Mouse (Mus musculus): ENCODE results near the gene Gm10803. TPM values are rescaled to one million over a fixed set of nuclear protein-coding genes. Genes with fewer than 3 reads are reported as not detected.

The Gm10803 gene
- polyA plus RNA-seq, 1 experiment from 2014 or later, result not detected

DNA sequence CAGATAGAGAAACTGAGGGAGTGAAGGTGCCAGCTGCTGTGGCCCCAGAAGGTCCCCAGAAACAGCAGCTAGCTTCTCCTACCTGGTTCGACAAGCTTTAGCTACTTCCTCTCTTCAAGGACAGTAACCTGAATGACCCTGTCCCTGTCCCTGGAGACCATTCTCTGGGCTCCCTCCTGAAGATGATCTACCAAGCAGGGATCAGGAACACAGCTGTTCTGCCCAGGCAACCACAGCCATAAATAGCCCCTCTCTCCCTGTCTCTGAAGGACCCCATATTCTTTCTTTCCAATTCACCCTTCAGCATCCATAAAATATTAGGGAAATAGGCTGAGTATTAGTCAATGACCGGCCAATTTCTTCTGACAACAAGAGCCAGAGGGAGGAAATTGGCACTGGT, 18.6 kb upstream of the Gm10803 start:
- Histone ChIP-seq H3K4me3 (no peak overlapping the region), H3K4me1 (peaks cover 19% of the 10 kb centered on the region), H3K27ac (no peak overlapping the region), H3K9ac (no peak overlapping the region), H3K4me2 (replicated peaks) (no peak overlapping the region), H3K9me3 (no peaks in the 10 kb centered on the region), H3K36me3 (no peaks in the 10 kb centered on the region), H3K27me3 (peaks cover 28% of the 10 kb centered on the region)
- ATAC-seq (ENCODE audit: low FRiP score, low read depth), result no peak
- 65% methylated on average over 2 of the region's 2 CpGs for WGBS

DNA sequence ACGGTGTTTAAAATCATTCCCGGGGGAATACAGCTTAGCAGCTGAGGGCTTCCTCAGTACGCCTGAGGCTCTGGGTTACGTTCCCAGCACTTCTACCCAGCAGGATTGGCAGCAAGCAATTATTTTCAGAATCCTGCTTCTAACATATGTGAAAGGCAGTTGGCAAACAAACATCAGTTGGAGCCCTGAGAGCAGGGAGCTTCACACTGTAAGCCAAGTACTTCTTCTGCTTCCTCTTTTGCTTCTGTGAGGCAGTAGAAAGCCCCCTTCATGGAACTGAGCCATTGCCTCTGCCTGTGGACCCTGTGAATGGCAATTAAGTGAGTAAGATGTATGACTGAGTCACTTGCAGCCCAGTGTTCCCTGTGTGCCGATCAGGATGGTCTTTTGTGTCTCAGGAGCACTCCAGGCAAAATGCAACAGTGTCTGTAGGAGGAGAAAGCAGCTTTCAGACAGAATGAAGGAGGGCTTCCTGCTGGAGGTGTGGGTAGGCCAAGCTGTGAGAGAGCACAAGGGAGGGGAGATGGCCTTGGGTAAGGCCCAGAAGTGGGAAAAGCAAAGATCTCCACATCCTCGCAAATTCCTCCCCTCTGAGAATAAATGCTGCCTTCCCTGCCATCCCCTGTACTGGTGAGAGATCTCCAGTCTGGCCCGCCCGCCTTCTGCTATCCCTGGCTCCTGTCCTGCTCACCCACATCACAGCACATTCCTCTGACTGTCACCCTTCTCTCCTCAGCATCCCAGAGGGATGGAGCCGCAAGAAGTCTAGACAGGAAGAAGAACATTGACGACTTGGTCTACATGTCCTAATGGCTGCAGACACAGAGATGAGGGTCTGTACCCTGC, 7.5 kb upstream of the Gm10803 start:
- ATAC-seq (ENCODE audit: low FRiP score, low read depth), result no peak
- no peak overlapping the region for H3K4me3 ChIP-seq
- H3K4me2 ChIP-seq (replicated peaks), result no peak overlapping the region
- peak overlapping the region; percentile 13; the same call in 1 of the 2 replicates for H3K9ac ChIP-seq
- H3K9me3 ChIP-seq, result no peaks in the 10 kb centered on the region
- H3K27me3 ChIP-seq, result peaks cover 2% of the 10 kb centered on the region; the same call in 1 of the 2 replicates
- 53% methylated on average over 10 of the region's 10 CpGs for WGBS
- H3K4me1 ChIP-seq, result peaks cover 26% of the 10 kb centered on the region
- no peak overlapping the region for H3K27ac ChIP-seq
- H3K36me3 ChIP-seq, result no peaks in the 10 kb centered on the region

DNA sequence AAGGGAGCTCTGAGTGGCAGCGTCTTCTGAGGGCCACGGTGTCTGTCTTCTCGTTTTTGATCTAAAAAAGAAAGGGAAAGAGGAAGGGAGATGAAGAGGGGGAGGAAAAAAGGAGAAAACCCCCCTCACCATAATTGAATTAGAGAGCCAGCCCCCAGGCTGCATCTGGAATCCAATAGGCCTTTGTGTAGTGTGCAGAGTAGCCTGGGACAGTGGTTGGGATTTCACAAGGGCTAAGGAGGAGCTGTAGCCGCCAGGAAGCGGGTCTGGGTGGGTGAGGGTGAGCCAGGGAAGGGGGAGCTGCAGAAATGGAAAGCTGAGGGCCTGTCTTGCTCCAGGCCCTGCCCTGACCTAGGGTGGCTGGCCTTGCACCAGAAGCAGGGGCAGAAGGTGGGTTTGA, 6.5 kb upstream of the Gm10803 start:
- no peak for ATAC-seq (ENCODE audit: low FRiP score, low read depth)
- H3K4me1 ChIP-seq, result peaks cover 24% of the 10 kb centered on the region
- H3K9ac ChIP-seq, result 0 out of 2 replicates have a peak overlapping the region, but pooled peaks have one; percentile 31
- H3K4me3 ChIP-seq, result no peak overlapping the region
- no peaks in the 10 kb centered on the region for H3K36me3 ChIP-seq
- H3K9me3 ChIP-seq, result no peaks in the 10 kb centered on the region
- WGBS, result 28% methylated on average over 5 of the region's 5 CpGs
- peak overlapping the region; percentile 59; the same call in 1 of the 2 replicates for H3K27ac ChIP-seq
- H3K4me2 ChIP-seq (replicated peaks), result no peak overlapping the region
- 0 out of 2 replicates have a peak, but pooled peaks cover 2% of the 10 kb centered on the region for H3K27me3 ChIP-seq

DNA sequence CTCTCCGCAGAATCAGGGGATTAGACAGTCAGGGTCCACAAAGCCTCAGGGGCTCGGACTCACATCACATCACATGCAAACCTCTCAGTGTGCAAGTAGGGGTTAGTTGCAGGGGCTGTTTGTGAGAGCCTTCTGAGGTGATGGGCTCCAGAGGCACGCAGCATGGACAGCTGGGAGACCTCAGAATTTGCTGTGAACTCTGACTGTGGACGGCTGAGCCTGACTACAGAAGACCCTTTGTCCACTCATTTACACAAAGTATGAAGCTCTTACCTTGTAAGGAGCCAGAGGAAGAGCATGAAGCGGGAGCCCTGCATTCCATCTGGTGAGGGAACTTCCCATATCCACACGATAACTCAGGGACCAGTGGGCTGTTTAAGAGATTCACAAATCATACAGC, 5.3 kb downstream of the Gm10803 start:
- Histone ChIP-seq H3K27ac (no peak overlapping the region), H3K36me3 (no peaks in the 10 kb centered on the region), H3K4me3 (no peak overlapping the region), H3K9me3 (no peaks in the 10 kb centered on the region), H3K4me1 (peaks cover 31% of the 10 kb centered on the region), H3K27me3 (0 out of 2 replicates have a peak, but pooled peaks cover 3% of the 10 kb centered on the region), H3K9ac (no peak overlapping the region), H3K4me2 (replicated peaks) (no peak overlapping the region)
- ATAC-seq (ENCODE audit: low FRiP score, low read depth), result no peak
- 46% methylated on average over 6 of the region's 6 CpGs for WGBS

DNA sequence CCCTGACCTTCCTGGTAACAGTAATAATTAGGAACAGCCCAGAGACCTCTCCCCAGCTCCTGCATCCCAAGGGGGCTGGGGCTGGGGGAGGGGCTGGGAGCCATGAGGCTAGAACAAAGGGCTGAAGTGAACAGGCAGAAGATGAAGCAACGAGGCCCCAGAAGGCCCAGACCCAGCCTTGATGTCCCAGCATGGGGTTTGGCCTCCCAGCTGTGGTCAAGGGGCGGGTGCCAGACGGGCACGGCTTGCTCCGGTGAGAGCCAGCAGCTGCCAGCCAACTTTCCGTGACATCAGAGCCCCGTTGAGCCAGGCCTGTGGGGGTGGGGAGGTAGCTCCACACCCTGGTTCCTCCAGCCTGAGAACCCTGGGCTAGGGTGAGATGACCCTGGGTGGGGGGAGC, 7.3 kb downstream of the Gm10803 start:
- H3K4me1 ChIP-seq, result peaks cover 31% of the 10 kb centered on the region
- no peak overlapping the region for H3K4me2 ChIP-seq (replicated peaks)
- H3K36me3 ChIP-seq, result no peaks in the 10 kb centered on the region
- 0 out of 2 replicates have a peak, but pooled peaks cover 3% of the 10 kb centered on the region for H3K27me3 ChIP-seq
- H3K27ac ChIP-seq, result no peak overlapping the region
- H3K9ac ChIP-seq, result no peak overlapping the region
- 20% methylated on average over 7 of the region's 7 CpGs for WGBS
- no peak overlapping the region for H3K4me3 ChIP-seq
- no peaks in the 10 kb centered on the region for H3K9me3 ChIP-seq
- no peak for ATAC-seq (ENCODE audit: low FRiP score, low read depth)

DNA sequence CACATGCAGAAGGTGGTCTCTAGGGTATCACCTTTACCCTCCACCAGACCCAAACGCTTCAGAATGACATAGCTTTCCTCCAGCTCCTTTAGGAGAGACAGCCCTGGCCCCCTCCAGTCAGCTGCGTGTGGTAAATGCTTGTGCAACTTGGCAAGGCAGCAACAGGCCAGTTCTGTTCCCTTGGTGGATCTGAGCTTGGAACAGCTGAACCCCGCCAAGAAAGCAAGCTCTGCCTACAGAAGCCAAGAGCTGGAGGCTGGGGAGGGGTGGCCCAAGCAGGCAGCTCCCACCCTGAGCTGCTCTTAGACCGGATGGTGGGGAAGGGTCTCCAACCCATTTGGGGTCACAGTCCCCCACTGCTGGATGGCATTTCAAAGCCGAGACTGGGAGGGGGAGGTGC, 12.2 kb downstream of the Gm10803 start:
- Histone ChIP-seq H3K4me2 (replicated peaks) (no peak overlapping the region), H3K27ac (no peak overlapping the region), H3K36me3 (no peaks in the 10 kb centered on the region), H3K4me3 (no peak overlapping the region), H3K9me3 (no peaks in the 10 kb centered on the region), H3K9ac (no peak overlapping the region), H3K27me3 (0 out of 2 replicates have a peak, but pooled peaks cover 1% of the 10 kb centered on the region), H3K4me1 (peaks cover 17% of the 10 kb centered on the region)
- WGBS, result 50% methylated on average over 5 of the region's 5 CpGs
- no peak for ATAC-seq (ENCODE audit: low FRiP score, low read depth)

DNA sequence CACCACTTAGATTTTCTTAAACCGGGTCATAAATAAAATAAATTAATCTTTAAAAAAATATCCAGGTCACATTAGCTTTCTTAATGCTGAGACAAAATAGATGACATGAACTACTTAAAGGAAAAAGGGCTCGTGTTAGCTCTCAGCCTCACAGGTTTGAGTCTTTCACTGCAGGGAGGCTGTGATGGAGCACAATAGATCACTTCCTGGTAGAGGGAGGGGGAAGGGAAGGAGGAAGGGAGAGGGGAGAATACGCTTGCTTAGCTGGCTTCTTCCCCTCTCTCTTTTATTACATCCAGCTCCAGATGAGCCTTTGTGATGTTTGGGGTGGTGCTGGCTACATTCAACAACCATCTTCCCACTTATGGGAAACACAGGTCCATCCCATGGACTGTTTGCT, 20.9 kb downstream of the Gm10803 start:
- WGBS, result 42% methylated on average over 3 of the region's 3 CpGs
- H3K9me3 ChIP-seq, result no peaks in the 10 kb centered on the region
- ATAC-seq (ENCODE audit: low FRiP score, low read depth), result no peak
- 0 out of 2 replicates have a peak, but pooled peaks cover 3% of the 10 kb centered on the region for H3K27me3 ChIP-seq
- no peak overlapping the region for H3K4me2 ChIP-seq (replicated peaks)
- H3K9ac ChIP-seq, result no peak overlapping the region
- peaks cover 24% of the 10 kb centered on the region for H3K4me1 ChIP-seq
- H3K27ac ChIP-seq, result no peak overlapping the region
- no peak overlapping the region for H3K4me3 ChIP-seq
- no peaks in the 10 kb centered on the region for H3K36me3 ChIP-seq

DNA sequence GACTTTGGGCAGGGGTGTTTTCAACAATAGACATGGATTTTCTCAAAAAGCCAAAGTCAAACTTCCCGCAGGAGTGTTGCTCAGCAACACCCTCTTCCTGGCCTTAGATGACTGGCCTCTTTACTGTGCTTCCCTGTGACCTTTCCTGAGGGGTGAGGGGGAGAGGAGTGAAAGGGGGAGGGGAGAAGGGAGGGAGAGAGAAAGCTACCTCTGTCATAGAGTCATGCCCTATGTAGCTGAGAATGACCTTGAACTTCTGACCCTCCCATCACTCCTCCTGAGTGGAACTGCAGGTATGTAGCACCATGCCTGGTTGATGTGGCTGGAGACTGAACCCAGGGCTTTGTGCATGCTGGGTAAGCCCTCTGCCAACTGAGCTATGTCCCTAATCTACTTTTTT, 25.5 kb downstream of the Gm10803 start:
- Histone ChIP-seq H3K9ac (no peak overlapping the region), H3K4me2 (replicated peaks) (no peak overlapping the region), H3K9me3 (no peaks in the 10 kb centered on the region), H3K27me3 (no peaks in the 10 kb centered on the region), H3K27ac (no peak overlapping the region), H3K4me1 (peaks cover 42% of the 10 kb centered on the region), H3K36me3 (no peaks in the 10 kb centered on the region), H3K4me3 (no peak overlapping the region)
- no peak for ATAC-seq (ENCODE audit: low FRiP score, low read depth)
- 38% methylated on average over 1 of the region's 1 CpGs for WGBS

DNA sequence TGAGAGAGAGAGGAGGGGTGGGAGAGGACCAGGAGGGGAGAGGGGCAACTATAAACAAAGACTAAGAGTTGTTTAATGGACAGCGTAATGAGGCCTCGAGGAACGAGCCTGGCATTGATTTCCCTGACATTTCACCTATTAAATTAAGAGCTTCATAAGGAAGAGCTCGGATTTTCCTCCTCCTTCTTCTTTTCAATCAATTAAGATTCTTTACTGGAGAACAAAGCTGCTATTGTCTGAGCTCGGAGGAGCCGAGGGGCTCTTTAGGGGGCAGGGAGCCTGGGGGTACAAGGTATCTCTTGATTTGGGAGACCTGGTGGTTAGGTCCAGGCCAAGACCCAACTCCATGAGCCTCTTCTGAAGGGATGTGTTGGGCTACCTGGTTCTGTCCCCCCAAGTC, 27.1 kb downstream of the Gm10803 start:
- WGBS, result 17% methylated on average over 6 of the region's 6 CpGs
- H3K4me3 ChIP-seq, result no peak overlapping the region
- H3K36me3 ChIP-seq, result no peaks in the 10 kb centered on the region
- H3K27ac ChIP-seq, result no peak overlapping the region
- no peak overlapping the region for H3K4me2 ChIP-seq (replicated peaks)
- peaks cover 45% of the 10 kb centered on the region for H3K4me1 ChIP-seq
- no peak for ATAC-seq (ENCODE audit: low FRiP score, low read depth)
- no peak overlapping the region for H3K9ac ChIP-seq
- no peaks in the 10 kb centered on the region for H3K9me3 ChIP-seq
- H3K27me3 ChIP-seq, result no peaks in the 10 kb centered on the region

DNA sequence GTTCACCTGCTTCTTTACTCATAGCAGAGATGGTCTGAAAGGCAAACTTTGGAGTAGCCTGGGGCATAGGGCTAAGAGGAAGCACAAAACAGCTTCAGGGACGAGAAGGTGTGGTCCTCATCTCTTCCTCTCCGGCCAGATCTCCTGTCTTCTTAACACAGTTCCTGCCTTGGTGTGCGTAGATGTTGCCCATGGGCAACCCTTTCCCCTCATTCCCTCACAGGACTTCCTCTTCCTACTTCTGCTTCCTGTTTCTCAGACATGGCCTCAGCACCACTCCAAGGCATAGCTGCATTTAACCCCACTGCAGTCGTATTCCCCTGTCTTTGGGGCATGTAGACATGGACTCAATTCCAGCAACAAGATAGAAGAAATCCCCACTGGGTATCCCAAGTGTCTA, 29.5 kb downstream of the Gm10803 start:
- H3K27ac ChIP-seq, result no peak overlapping the region
- no peaks in the 10 kb centered on the region for H3K9me3 ChIP-seq
- peaks cover 38% of the 10 kb centered on the region for H3K4me1 ChIP-seq
- H3K36me3 ChIP-seq, result no peaks in the 10 kb centered on the region
- H3K4me3 ChIP-seq, result no peak overlapping the region
- no peak overlapping the region for H3K4me2 ChIP-seq (replicated peaks)
- 73% methylated on average over 4 of the region's 4 CpGs for WGBS
- no peak for ATAC-seq (ENCODE audit: low FRiP score, low read depth)
- no peak overlapping the region for H3K9ac ChIP-seq
- peaks cover 4% of the 10 kb centered on the region; the same call in 1 of the 2 replicates for H3K27me3 ChIP-seq

DNA sequence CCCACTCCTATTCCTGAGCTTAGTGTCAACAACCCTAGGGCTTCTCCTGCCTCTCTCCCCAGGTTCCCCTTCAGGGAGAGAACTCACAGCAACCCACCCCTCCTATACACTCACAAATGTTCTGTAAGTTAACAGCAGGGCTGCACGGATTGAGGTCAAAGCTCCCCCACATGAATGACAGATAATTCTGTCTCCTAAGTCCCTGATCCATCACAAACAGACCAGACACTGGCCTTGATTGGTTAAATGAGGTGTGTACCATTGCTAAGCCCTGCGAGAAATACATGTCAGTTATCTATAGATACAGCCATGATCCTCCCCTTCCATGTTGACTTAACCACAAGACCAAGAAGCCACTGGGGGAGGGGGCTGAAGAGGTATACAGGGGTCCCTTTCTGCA, 31.3 kb downstream of the Gm10803 start:
- Histone ChIP-seq H3K36me3 (no peaks in the 10 kb centered on the region), H3K4me2 (replicated peaks) (no peak overlapping the region), H3K4me1 (peaks cover 40% of the 10 kb centered on the region), H3K9me3 (no peaks in the 10 kb centered on the region), H3K9ac (no peak overlapping the region), H3K4me3 (no peak overlapping the region), H3K27me3 (peaks cover 15% of the 10 kb centered on the region), H3K27ac (no peak overlapping the region)
- ATAC-seq (ENCODE audit: low FRiP score, low read depth), result no peak
- 44% methylated on average over 2 of the region's 2 CpGs for WGBS

DNA sequence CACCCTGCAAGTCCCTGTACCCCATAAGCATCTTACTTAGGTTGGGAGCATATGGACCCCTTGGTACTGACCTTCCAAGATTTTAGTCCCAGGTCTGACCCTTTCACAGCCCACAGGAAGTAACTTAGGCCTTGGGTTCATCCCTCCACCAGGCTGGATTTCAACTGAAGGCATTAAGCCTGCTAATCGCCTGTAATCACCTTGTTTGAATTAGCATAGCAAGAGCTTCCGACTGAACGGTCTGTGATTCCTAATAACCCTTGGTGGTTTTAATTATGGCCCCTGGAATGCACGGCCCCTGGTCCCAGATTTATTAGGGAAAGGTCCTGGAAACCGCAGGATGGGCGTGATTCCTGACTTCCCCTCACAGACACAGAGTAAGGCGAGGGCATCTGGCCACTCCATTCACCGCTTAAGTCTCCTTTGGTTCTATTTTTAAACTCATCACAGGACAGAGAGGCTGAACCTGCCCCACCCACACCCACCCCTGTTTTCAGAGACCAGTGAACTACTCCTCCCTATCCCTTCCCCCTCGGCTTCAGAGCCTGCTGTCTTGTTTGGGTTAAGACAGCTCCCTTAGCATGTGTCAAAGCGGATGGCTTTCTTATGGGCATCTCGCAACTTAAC, 31.9 kb downstream of the Gm10803 start:
- H3K4me3 ChIP-seq, result no peak overlapping the region
- peaks cover 40% of the 10 kb centered on the region for H3K4me1 ChIP-seq
- 17% methylated on average over 11 of the region's 11 CpGs for WGBS
- ATAC-seq (ENCODE audit: low FRiP score, low read depth), result no peak
- H3K27me3 ChIP-seq, result peaks cover 15% of the 10 kb centered on the region
- H3K27ac ChIP-seq, result no peak overlapping the region
- no peak overlapping the region for H3K9ac ChIP-seq
- no peak overlapping the region for H3K4me2 ChIP-seq (replicated peaks)
- H3K9me3 ChIP-seq, result no peaks in the 10 kb centered on the region
- H3K36me3 ChIP-seq, result no peaks in the 10 kb centered on the region

Data from limb, embryonic 13.5 days (tissue).